Mouse (Mus musculus): ENCODE data around the gene Dner. TPM values are rescaled to one million over a fixed set of nuclear protein-coding genes. Genes with fewer than 3 reads are reported as not detected.

The Dner gene
- polyA plus RNA-seq, 1 experiment from 2014 or later = 0.36 TPM

GRCm38 (mm10) chr1:84433291-84433980 is 262.6 kb downstream of the Dner start:
- no peak for DNase-seq

GRCm38 (mm10) chr1:84432311-84432710 is 263.7 kb downstream of the Dner start:
- no peak for DNase-seq
- WGBS (ENCODE audit: insufficient replicate concordance) = 57% methylated on average over 1 of the region's 1 CpGs
- no peak overlapping the region for H3K4me3 ChIP-seq (replicated peaks)
- H3K27ac ChIP-seq = no peak overlapping the region
- no peaks in the 10 kb centered on the region for H3K36me3 ChIP-seq
- H3K9me3 ChIP-seq (replicated peaks) = no peaks in the 10 kb centered on the region
- H3K27me3 ChIP-seq = no peaks in the 10 kb centered on the region
- no peaks in the 10 kb centered on the region for H3K4me1 ChIP-seq (replicated peaks)
- no peak for ATAC-seq (ENCODE audit: low read depth)
- no peak overlapping the region for H3K4me2 ChIP-seq
- H3K9ac ChIP-seq = no peak overlapping the region

More at GRCm38 (mm10) chr1:84433291-84433980, 262.6 kb downstream of the Dner start:
- Histone ChIP-seq H3K9me3 (replicated peaks) (no peaks in the 10 kb centered on the region), H3K9ac (no peak overlapping the region), H3K4me1 (replicated peaks) (no peaks in the 10 kb centered on the region), H3K4me3 (replicated peaks) (no peak overlapping the region), H3K27me3 (no peaks in the 10 kb centered on the region), H3K27ac (no peak overlapping the region), H3K36me3 (no peaks in the 10 kb centered on the region), H3K4me2 (no peak overlapping the region)
- no peak for ATAC-seq (ENCODE audit: low read depth)
- 61% methylated on average over 6 of the region's 6 CpGs for WGBS (ENCODE audit: insufficient replicate concordance)

DNA sequence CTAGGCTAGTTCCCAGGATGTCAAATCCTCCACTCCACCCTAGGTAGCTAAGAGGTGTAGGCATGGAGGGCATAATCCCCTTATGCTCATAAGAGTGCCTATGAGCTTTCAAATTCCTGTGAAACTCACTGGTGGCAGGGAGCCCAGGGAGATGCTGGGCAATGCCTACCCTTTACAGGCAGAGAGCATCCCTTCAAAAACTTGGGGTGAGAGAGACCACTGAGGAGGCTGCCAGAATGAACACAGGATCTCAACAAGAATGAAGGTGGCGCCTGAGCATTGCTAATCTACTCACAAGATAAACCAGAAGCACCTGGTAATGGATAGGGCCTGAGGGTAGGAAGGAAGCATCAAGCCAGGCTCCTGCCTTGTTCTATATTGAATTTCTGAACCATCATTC is 267.7 kb downstream of the Dner start:
- Histone ChIP-seq H3K4me1 (replicated peaks) (no peaks in the 10 kb centered on the region), H3K4me3 (replicated peaks) (no peak overlapping the region), H3K9me3 (replicated peaks) (no peaks in the 10 kb centered on the region), H3K27ac (no peak overlapping the region), H3K36me3 (no peaks in the 10 kb centered on the region), H3K27me3 (no peaks in the 10 kb centered on the region), H3K9ac (no peak overlapping the region), H3K4me2 (no peak overlapping the region)
- no peak for ATAC-seq (ENCODE audit: low read depth)
- 33% methylated on average over 1 of the region's 1 CpGs for WGBS (ENCODE audit: insufficient replicate concordance)
- DNase-seq = no peak

DNA sequence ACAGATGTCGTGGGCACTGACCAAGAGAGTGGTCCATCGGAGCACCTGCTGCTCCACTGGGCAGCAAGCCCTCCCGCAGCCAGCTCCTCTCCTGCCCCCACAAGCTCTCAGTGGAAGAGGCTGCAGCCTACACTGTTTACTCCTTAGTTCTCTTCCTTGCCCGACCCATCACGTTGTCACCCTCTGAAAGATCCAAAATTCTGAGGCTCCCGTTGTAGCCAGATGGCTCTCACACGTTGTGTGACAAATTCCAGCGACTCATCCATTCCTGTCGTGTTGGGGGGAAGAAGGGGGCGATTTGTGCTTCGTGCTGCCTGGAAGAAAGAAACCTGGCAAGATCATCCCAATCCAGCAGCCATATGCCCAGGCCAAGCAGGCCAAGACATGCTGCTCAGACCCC is 268.3 kb downstream of the Dner start:
- Histone ChIP-seq H3K4me3 (replicated peaks) (no peak overlapping the region), H3K4me1 (replicated peaks) (no peaks in the 10 kb centered on the region), H3K9ac (no peak overlapping the region), H3K9me3 (replicated peaks) (no peaks in the 10 kb centered on the region), H3K27ac (no peak overlapping the region), H3K36me3 (no peaks in the 10 kb centered on the region), H3K4me2 (no peak overlapping the region), H3K27me3 (no peaks in the 10 kb centered on the region)
- ATAC-seq (ENCODE audit: low read depth) = no peak
- DNase-seq = no peak
- 56% methylated on average over 11 of the region's 11 CpGs for WGBS (ENCODE audit: insufficient replicate concordance)

GRCm38 (mm10) chr1:84426679-84427078 is 269.3 kb downstream of the Dner start:
- Histone ChIP-seq H3K9me3 (replicated peaks) (no peaks in the 10 kb centered on the region), H3K27ac (no peak overlapping the region), H3K27me3 (no peaks in the 10 kb centered on the region), H3K9ac (no peak overlapping the region), H3K36me3 (no peaks in the 10 kb centered on the region), H3K4me2 (no peak overlapping the region), H3K4me3 (replicated peaks) (no peak overlapping the region), H3K4me1 (replicated peaks) (no peaks in the 10 kb centered on the region)
- no peak for DNase-seq
- ATAC-seq (ENCODE audit: low read depth) = no peak
- 51% methylated on average over 5 of the region's 5 CpGs for WGBS (ENCODE audit: insufficient replicate concordance)

GRCm38 (mm10) chr1:84422881-84423280 is 273.1 kb downstream of the Dner start:
- Histone ChIP-seq H3K27me3 (no peaks in the 10 kb centered on the region), H3K9me3 (replicated peaks) (no peaks in the 10 kb centered on the region), H3K4me2 (no peak overlapping the region), H3K27ac (no peak overlapping the region), H3K4me1 (replicated peaks) (no peaks in the 10 kb centered on the region), H3K36me3 (no peaks in the 10 kb centered on the region), H3K9ac (no peak overlapping the region), H3K4me3 (replicated peaks) (no peak overlapping the region)
- WGBS (ENCODE audit: insufficient replicate concordance) = 50% methylated on average over 2 of the region's 2 CpGs
- no peak for ATAC-seq (ENCODE audit: low read depth)
- DNase-seq = no peak

DNA sequence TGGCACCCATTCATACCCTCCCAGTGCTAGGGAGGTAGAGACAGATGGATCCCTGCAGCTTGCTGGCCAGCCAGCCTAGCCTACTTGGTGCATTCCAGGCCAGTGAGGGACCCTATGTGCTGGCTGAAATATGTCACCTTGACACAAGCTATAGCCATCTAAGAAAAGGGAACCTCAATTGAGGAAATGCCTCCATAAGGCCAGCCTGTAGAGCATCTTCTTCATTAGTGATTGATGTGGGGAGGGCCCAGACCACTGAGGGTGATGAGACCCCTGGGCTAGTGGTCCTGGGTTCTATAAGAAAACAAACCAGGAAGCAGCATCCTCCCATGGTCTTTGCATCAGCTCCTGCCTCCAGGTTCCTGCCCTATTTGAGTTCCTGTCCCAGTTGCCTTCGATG is 274.2 kb downstream of the Dner start:
- no peak overlapping the region for H3K9ac ChIP-seq
- no peak overlapping the region for H3K27ac ChIP-seq
- no peak overlapping the region for H3K4me2 ChIP-seq
- ATAC-seq (ENCODE audit: low read depth) (no peak), DNase-seq (no peak)
- no peaks in the 10 kb centered on the region for H3K9me3 ChIP-seq (replicated peaks)
- no peaks in the 10 kb centered on the region for H3K36me3 ChIP-seq
- no peaks in the 10 kb centered on the region for H3K27me3 ChIP-seq
- H3K4me1 ChIP-seq (replicated peaks) = no peaks in the 10 kb centered on the region
- H3K4me3 ChIP-seq (replicated peaks) = no peak overlapping the region
- WGBS (ENCODE audit: insufficient replicate concordance) = 26% methylated on average over 1 of the region's 1 CpGs

DNA sequence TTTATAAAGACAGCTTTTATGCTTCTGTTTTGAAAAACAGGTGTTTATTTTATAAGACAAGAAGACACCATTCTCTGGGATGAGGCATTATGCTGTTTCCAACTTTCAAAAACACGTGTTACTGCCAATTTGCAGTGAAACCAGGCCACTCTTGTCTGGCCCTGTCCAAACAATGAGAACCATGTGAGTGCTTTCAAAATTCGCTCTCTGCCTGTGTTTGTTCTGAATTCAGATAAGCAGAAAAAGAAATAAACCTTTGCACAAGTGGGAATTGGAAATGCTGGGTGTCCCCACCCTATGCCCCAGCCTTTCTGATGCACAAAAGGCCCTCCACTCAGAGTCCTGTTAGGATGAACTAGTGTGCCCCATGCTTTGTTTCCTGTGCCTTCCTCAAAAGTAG is 276.6 kb downstream of the Dner start:
- Histone ChIP-seq H3K4me1 (replicated peaks) (no peaks in the 10 kb centered on the region), H3K27ac (no peak overlapping the region), H3K4me2 (no peak overlapping the region), H3K9me3 (replicated peaks) (no peaks in the 10 kb centered on the region), H3K4me3 (replicated peaks) (no peak overlapping the region), H3K36me3 (no peaks in the 10 kb centered on the region), H3K9ac (no peak overlapping the region), H3K27me3 (no peaks in the 10 kb centered on the region)
- DNase-seq (no peak), ATAC-seq (ENCODE audit: low read depth) (no peak)
- 31% methylated on average over 2 of the region's 2 CpGs for WGBS (ENCODE audit: insufficient replicate concordance)

GRCm38 (mm10) chr1:84418511-84418910 is 277.5 kb downstream of the Dner start:
- no peaks in the 10 kb centered on the region for H3K27me3 ChIP-seq
- no peaks in the 10 kb centered on the region for H3K9me3 ChIP-seq (replicated peaks)
- no peaks in the 10 kb centered on the region for H3K36me3 ChIP-seq
- H3K9ac ChIP-seq = no peak overlapping the region
- no peak overlapping the region for H3K4me3 ChIP-seq (replicated peaks)
- WGBS (ENCODE audit: insufficient replicate concordance) = 73% methylated on average over 9 of the region's 9 CpGs
- H3K4me2 ChIP-seq = no peak overlapping the region
- H3K27ac ChIP-seq = no peak overlapping the region
- H3K4me1 ChIP-seq (replicated peaks) = no peaks in the 10 kb centered on the region
- ATAC-seq (ENCODE audit: low read depth) = no peak
- DNase-seq = no peak

DNA sequence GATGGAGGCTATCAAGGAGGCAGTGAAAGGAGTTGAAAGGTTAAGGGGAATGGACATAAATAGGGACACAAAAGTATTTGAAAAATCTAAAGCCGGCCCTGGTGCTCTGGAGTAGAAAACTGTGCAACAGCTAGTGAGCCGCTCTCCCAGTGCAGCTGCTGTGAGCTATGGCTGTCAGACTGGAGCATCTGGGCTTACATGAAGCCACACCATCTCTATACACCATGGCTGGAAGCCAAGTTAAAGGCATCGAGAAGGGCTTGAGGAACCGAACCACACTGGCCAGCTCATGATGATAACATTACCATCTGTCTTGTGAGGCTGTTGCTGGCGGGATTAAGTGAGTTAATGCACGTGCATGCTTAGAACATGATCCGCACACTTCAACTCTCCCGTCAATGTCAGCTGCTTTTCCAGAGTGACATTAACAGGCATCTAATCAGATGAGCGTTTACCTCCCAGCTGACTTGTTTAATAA is 278.2 kb downstream of the Dner start:
- no peaks in the 10 kb centered on the region for H3K4me1 ChIP-seq (replicated peaks)
- no peak overlapping the region for H3K27ac ChIP-seq
- no peak overlapping the region for H3K9ac ChIP-seq
- no peaks in the 10 kb centered on the region for H3K9me3 ChIP-seq (replicated peaks)
- 64% methylated on average over 9 of the region's 9 CpGs for WGBS (ENCODE audit: insufficient replicate concordance)
- ATAC-seq (ENCODE audit: low read depth) (no peak), DNase-seq (no peak)
- no peaks in the 10 kb centered on the region for H3K36me3 ChIP-seq
- no peak overlapping the region for H3K4me3 ChIP-seq (replicated peaks)
- H3K27me3 ChIP-seq = no peaks in the 10 kb centered on the region
- no peak overlapping the region for H3K4me2 ChIP-seq

GRCm38 (mm10) chr1:84417276-84417675 is 278.7 kb downstream of the Dner start:
- no peak for DNase-seq
- ATAC-seq (ENCODE audit: low read depth) = no peak

DNA sequence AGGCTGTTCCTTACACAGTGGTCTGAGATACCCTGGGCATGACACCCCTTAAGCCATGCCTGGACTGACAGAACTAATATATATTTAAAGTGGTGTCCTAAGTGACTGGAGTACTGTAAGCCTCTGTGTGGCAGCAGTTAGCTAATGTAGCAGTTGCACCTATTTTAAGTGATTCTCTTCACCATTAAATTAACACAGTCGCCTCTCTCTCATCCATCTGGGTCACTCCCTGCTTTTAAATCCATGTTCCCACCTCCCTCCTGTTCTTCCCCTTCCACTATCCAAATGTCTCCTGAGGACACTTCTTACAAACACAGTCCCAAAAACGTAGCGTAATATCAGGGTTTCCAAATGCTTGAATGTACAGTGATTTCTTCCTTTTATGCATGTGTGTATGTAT is 281.6 kb downstream of the Dner start:
- no peaks in the 10 kb centered on the region for H3K27me3 ChIP-seq
- H3K9ac ChIP-seq = no peak overlapping the region
- H3K4me1 ChIP-seq (replicated peaks) = no peaks in the 10 kb centered on the region
- no peak for ATAC-seq (ENCODE audit: low read depth)
- no peaks in the 10 kb centered on the region for H3K36me3 ChIP-seq
- H3K4me3 ChIP-seq (replicated peaks) = no peak overlapping the region
- DNase-seq = no peak
- H3K9me3 ChIP-seq (replicated peaks) = no peaks in the 10 kb centered on the region
- no peak overlapping the region for H3K4me2 ChIP-seq
- no peak overlapping the region for H3K27ac ChIP-seq
- WGBS (ENCODE audit: insufficient replicate concordance) = 66% methylated on average over 3 of the region's 3 CpGs

More at GRCm38 (mm10) chr1:84417276-84417675, 278.7 kb downstream of the Dner start:
- no peak overlapping the region for H3K27ac ChIP-seq
- no peaks in the 10 kb centered on the region for H3K36me3 ChIP-seq
- no peak overlapping the region for H3K4me2 ChIP-seq
- no peaks in the 10 kb centered on the region for H3K9me3 ChIP-seq (replicated peaks)
- no peak overlapping the region for H3K9ac ChIP-seq
- H3K4me1 ChIP-seq (replicated peaks) = no peaks in the 10 kb centered on the region
- no peaks in the 10 kb centered on the region for H3K27me3 ChIP-seq
- WGBS (ENCODE audit: insufficient replicate concordance) = 55% methylated on average over 6 of the region's 6 CpGs
- H3K4me3 ChIP-seq (replicated peaks) = no peak overlapping the region

Data from liver, embryonic 13.5 days (tissue).